Mouse (Mus musculus) liver, adult 2 months (tissue): ENCODE data around the gene Prkag1. TPM values are rescaled to one million over a fixed set of nuclear protein-coding genes. Genes with fewer than 3 reads are reported as not detected.

ENCODE experiments used
- DNase-seq: peaks from one replicate; pipeline ENCODE4 v3.0.0-alpha.2; 2011; ENCODE audit warnings: low read depth, low spot score; ENCODE audit errors: extremely low read depth
- H3K27ac ChIP-seq: fragments of 200-500 bp; replicated peaks from 2 replicates; pipeline ENCODE4 v1.5.1; 2012; ENCODE audit warnings: low read depth, mild to moderate bottlenecking, control low read depth, inconsistent platforms, low read length; ENCODE audit not compliant: insufficient read depth
- H3K27me3 ChIP-seq: fragments of 200-500 bp; 2 replicates; pipeline ENCODE4 v1.6.1; 2012; ENCODE audit warnings: mild to moderate bottlenecking, moderate library complexity, low read length, inconsistent platforms; ENCODE audit not compliant: control insufficient read depth, insufficient read depth
- H3K36me3 ChIP-seq: fragments of 200-500 bp; 2 replicates; pipeline ENCODE4 v1.6.1; 2012; ENCODE audit warnings: low read length, inconsistent platforms; ENCODE audit not compliant: control insufficient read depth, insufficient read depth
- H3K4me1 ChIP-seq: fragments of 200-500 bp; 2 replicates; pipeline ENCODE4 v1.6.1; 2011; ENCODE audit warnings: low read length; ENCODE audit not compliant: control insufficient read depth, insufficient read depth
- H3K4me3 ChIP-seq: fragments of 200-500 bp; 2 replicates; pipeline ENCODE4 v1.5.1; 2011; ENCODE audit warnings: low read depth, mild to moderate bottlenecking, control low read depth, low read length, moderate library complexity; ENCODE audit not compliant: insufficient read depth
- H3K79me2 ChIP-seq: fragments of 200-500 bp; 2 replicates; pipeline ENCODE4 v1.6.1; 2012; ENCODE audit warnings: inconsistent platforms, mild to moderate bottlenecking, low read length, moderate library complexity; ENCODE audit not compliant: control insufficient read depth, insufficient read depth
- H3K9ac ChIP-seq: fragments of 200-500 bp; 2 replicates; pipeline ENCODE4 v1.6.1; 2012; ENCODE audit warnings: low read depth, mild to moderate bottlenecking, control low read depth, inconsistent platforms, low read length
- CTCF ChIP-seq: fragments of 200-500 bp; IDR thresholded peaks from 2 replicates; pipeline ENCODE4 v1.5.1; 2011; ENCODE audit warnings: low read depth, low read length, control low read depth
- POLR2A ChIP-seq: fragments of 200-500 bp; IDR thresholded peaks from 2 replicates; pipeline ENCODE4 v1.6.1; 2011; ENCODE audit warnings: low read length, control low read depth; ENCODE audit not compliant: insufficient read depth; ENCODE audit errors: extremely low read depth
- WGBS: fragments of 180-500 bp; shearing (Covaris S2); methylation state at CpG from one replicate; pipeline ENCODE4 v1.1.7; 2018; 5-methylcytosine and 5-hydroxymethylcytosine counted together
- polyA plus RNA-seq: library from polyadenylated mRNA; depleted of rRNA; stranded (reverse); fragments of >200 nt; gene quantifications from 2 replicates; pipeline ENCODE4 v1.2.3, GENCODE M21; 2012
- total RNA-seq: library from RNA; depleted of rRNA; stranded (reverse); fragments of >200 nt; gene quantifications from 2 replicates; pipeline ENCODE4 v1.2.3, GENCODE M21; 2014

Gene Prkag1
- total and polyA plus RNA-seq, 2 experiments, result 37.7 to 41.4 TPM

DNA sequence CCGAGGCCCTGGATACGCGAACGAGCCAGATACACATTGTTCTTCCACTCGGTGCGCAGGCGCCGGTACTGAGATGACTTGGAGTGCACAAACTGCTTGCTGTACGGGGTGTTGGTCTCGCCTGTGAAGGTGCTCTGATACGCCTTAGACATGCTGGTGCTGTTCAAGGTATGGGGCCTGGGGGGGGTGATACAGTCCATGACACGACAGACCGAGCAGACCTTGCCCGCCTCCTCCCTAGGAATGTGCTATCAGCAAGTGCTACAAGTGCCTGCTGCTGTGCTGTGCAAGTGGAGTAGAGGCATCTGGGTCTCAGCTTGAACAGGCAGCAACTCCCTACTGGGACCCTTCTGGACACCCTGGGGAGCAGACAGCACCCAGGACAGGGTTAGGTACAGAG lies 4.0 kb upstream of the Prkag1 start:
- Histone ChIP-seq H3K4me1 (no peaks in the 10 kb centered on the region; the same call in 1 of the 2 replicates), H3K4me3 (no peak overlapping the region), H3K27me3 (no peaks in the 10 kb centered on the region), H3K36me3 (peaks cover 36% of the 10 kb centered on the region), H3K9ac (no peak overlapping the region), H3K79me2 (no peaks in the 10 kb centered on the region), H3K27ac (no peak overlapping the region)
- WGBS, result 97% methylated on average over 14 of the region's 14 CpGs
- DNase-seq, result no peak
- TF ChIP-seq CTCF (no peak), POLR2A (no peak)

DNA sequence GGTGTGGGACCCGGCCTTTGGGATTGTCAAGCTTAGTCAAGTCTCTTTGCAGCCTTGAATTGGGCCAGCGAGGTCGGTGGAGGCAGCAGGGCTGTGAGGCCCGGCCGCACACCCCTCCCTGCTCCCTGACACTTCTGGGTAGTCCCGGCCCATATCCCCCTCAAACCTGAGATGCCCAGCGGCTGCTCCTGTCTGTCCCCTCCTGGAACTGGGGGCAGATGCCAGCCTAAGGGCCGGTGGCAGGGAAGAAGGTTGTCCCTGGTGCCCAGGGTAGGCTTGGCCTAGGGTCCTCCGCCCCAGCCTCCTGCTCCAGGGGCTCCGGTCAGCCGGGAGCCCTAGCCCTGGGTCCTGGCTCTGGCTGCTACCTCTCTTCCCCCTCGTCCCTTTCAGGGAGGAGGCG lies 2.7 kb upstream of the Prkag1 start:
- H3K4me3 ChIP-seq, result no peak overlapping the region
- no peak overlapping the region for H3K27ac ChIP-seq
- H3K27me3 ChIP-seq, result no peaks in the 10 kb centered on the region
- DNase-seq, result no peak
- H3K4me1 ChIP-seq, result no peaks in the 10 kb centered on the region; the same call in 1 of the 2 replicates
- TF ChIP-seq POLR2A, result no peak
- no peak for TF ChIP-seq CTCF
- peaks cover 10% of the 10 kb centered on the region; the same call in 1 of the 2 replicates for H3K79me2 ChIP-seq
- no peak overlapping the region for H3K9ac ChIP-seq
- WGBS, result 85% methylated on average over 13 of the region's 13 CpGs
- H3K36me3 ChIP-seq, result peaks cover 36% of the 10 kb centered on the region

DNA sequence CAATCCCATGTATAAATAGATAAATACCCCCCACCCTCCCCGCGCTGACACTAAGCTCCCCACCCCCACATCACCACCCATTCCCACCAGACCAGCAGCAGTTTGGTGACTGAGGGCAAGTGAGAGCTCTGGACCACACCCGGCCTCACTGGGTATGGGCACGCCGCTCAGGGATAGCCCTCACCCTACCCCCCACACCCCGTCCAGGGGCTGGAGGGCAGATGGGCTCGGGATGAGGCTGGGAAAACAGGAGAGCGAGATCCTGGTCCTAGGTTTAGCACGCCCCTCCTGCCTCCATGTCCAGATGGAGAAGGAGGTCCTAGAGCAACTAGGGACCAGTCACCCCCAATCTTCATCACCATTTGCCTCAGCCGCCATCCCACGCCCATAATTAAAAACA lies 2.0 kb upstream of the Prkag1 start:
- H3K4me1 ChIP-seq, result no peaks in the 10 kb centered on the region; the same call in 1 of the 2 replicates
- H3K79me2 ChIP-seq, result peaks cover 12% of the 10 kb centered on the region; the same call in 1 of the 2 replicates
- 93% methylated on average over 11 of the region's 11 CpGs for WGBS
- H3K4me3 ChIP-seq, result no peak overlapping the region
- no peak overlapping the region for H3K27ac ChIP-seq
- DNase-seq, result no peak
- H3K27me3 ChIP-seq, result no peaks in the 10 kb centered on the region
- H3K36me3 ChIP-seq, result peaks cover 33% of the 10 kb centered on the region
- H3K9ac ChIP-seq, result no peak overlapping the region
- no peak for TF ChIP-seq POLR2A

DNA sequence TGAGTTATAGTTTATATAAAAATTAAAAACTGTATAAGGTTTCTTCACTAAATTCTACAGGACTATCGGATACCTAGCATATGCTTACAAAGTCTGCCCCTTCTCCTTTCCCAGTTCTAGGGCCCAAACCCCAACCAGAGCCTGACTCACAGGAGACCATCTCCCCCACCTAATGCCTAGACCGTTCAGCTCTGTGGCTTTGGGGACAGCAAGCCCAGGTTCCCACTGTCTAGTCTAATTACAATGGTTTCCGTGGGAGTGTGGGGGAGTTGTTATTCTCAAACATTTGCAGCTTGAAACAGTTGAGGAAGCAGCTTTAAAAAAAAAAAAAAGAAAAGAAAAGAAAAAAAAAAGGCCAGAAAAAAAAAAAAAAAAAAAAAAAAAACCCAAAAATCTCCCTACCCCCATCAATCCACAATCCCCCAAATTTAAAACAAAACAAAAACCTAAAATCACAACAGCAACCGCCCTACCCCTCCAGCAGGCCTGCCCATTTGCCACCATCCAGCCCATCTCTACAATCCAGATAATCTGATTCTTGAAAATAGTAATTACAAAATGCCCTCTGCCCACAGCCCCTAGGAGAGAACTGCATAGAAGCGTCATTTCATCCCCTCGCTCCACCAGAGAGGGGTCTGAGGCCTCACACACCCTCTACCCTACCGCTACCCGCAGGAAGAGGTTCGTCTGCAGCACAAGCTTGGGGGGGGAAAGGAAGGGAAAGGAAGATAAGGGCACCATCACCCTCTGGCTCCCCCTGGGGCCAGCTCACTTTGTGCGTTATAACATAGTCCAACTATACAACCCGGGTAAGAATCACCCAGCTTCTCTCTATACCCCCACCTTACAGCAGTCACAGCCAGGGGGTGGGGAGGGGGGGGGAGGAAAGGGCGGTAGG lies 1.1 kb upstream of the Prkag1 start:
- no peak overlapping the region for H3K4me3 ChIP-seq
- no peak for TF ChIP-seq CTCF
- TF ChIP-seq POLR2A, result no peak
- WGBS, result 69% methylated on average over 12 of the region's 12 CpGs
- H3K27ac ChIP-seq, result no peak overlapping the region; the same call in 1 of the 2 replicates
- H3K27me3 ChIP-seq, result no peaks in the 10 kb centered on the region
- peaks cover 26% of the 10 kb centered on the region for H3K36me3 ChIP-seq
- H3K79me2 ChIP-seq, result peaks cover 16% of the 10 kb centered on the region; the same call in 1 of the 2 replicates
- H3K9ac ChIP-seq, result no peak overlapping the region
- DNase-seq, result no peak
- no peaks in the 10 kb centered on the region; the same call in 1 of the 2 replicates for H3K4me1 ChIP-seq

DNA sequence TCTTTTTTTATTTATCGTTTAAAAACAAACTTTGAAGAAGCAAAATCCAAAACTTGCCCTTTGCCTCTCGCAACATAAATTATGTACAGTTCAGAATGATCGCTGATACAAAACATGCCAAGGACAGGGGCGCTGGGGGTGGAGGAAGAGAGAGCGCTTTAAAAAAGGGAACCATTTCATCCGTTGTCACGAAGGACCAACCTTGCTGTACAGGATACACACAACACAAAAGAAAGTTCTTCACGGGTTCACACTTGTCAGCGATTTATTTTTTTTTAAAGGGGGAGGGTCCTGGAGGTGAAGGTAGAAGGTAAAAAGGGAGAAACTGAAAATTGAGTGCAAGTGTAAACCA lies 339 bp upstream of the Prkag1 start:
- Histone ChIP-seq H3K27me3 (no peaks in the 10 kb centered on the region), H3K9ac (peak overlapping the region; percentile 50; the same call in 1 of the 2 replicates), H3K4me1 (no peaks in the 10 kb centered on the region; the same call in 1 of the 2 replicates), H3K79me2 (peaks cover 16% of the 10 kb centered on the region; the same call in 1 of the 2 replicates), H3K4me3 (peak overlapping the region; percentile 10), H3K36me3 (peaks cover 20% of the 10 kb centered on the region), H3K27ac (peak overlapping the region; percentile 75)
- no peak for DNase-seq
- TF ChIP-seq POLR2A, result no peak
- 3% methylated on average over 9 of the region's 9 CpGs for WGBS

DNA sequence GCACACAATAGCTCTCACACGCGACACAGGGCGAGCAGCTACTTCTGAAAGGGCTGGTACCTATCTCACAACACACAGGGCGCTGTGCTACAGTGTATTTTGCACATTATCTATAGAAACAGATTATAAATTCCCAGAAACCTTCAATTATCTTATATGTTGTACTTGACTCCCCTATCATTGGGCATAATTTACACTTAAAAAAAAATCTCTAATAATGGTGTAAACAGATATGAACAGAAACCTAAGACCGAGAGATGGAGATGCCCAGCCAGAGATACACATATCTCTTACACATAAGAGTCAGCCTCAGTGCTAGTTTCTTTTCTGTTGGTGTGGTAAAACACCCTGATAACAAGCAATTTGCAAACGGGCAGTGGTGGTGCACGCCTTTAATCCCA lies 3.7 kb downstream of the Prkag1 start:
- H3K4me1 ChIP-seq, result no peaks in the 10 kb centered on the region; the same call in 1 of the 2 replicates
- DNase-seq, result no peak
- WGBS, result 90% methylated on average over 7 of the region's 7 CpGs
- no peak overlapping the region for H3K9ac ChIP-seq
- H3K4me3 ChIP-seq, result no peak overlapping the region
- no peak for TF ChIP-seq CTCF
- no peak for TF ChIP-seq POLR2A
- no peaks in the 10 kb centered on the region for H3K27me3 ChIP-seq
- peaks cover 16% of the 10 kb centered on the region; the same call in 1 of the 2 replicates for H3K36me3 ChIP-seq
- no peak overlapping the region for H3K27ac ChIP-seq
- H3K79me2 ChIP-seq, result peaks cover 19% of the 10 kb centered on the region; the same call in 1 of the 2 replicates
